Mouse (Mus musculus): ENCODE results near the gene Hyal3. TPM values are rescaled to one million over a fixed set of nuclear protein-coding genes. Genes with fewer than 3 reads are reported as not detected.

Hyal3 gene
- polyA plus RNA-seq, 1 experiment from 2014 or later: 1.7 TPM

DNA sequence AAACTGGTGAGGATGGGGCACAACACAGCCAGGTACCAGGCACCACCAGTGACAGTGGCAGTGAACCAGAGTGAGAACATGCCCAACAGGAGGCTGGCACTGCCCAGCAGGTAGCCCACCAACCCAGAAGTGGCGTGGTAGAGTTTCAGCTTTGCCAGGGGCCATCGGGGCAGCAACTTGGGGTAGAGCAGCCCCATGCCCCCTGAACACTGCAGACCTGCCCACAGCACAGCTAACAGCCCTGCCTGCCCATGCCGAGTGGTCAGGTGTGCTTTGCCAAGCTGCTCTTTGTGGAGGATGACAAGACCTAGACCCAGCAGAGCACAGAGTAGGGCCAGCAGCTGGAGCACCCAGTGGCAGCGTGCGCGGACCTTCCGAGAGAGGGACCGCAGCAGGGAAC is 40.7 kb upstream of the Hyal3 start:
- 95% methylated on average over 8 of the region's 8 CpGs for WGBS
- ATAC-seq (no peak), DNase-seq (ENCODE audit: low spot score) (no peak)
- no peak overlapping the region for H3K9ac ChIP-seq (replicated peaks; ENCODE audit: low read depth)
- H3K27me3 ChIP-seq (replicated peaks; ENCODE audit: insufficient read depth, low read length): no peaks in the 10 kb centered on the region
- H3K4me3 ChIP-seq (ENCODE audit: low read depth, low read length): no peak overlapping the region
- no peak overlapping the region for H3K4me2 ChIP-seq (replicated peaks; ENCODE audit: low read depth, low read length)
- H3K36me3 ChIP-seq (ENCODE audit: insufficient read depth, low read length): peaks cover 28% of the 10 kb centered on the region
- H3K9me3 ChIP-seq (ENCODE audit: low read length): no peaks in the 10 kb centered on the region
- H3K27ac ChIP-seq (ENCODE audit: low read length): no peak overlapping the region
- H3K4me1 ChIP-seq (ENCODE audit: insufficient read depth, low read depth, low read length): peaks cover 32% of the 10 kb centered on the region; the same call in 1 of the 2 replicates
- TF ChIP-seq EP300 (IDR thresholded peaks at IDR 0.05) (no peak), CTCF (IDR thresholded peaks at IDR 0.05) (no peak)

GRCm38 (mm10) chr9:107540420-107540819 is 40.2 kb upstream of the Hyal3 start:
- TF ChIP-seq CTCF (IDR thresholded peaks at IDR 0.05): no peak
- TF ChIP-seq EP300 (IDR thresholded peaks at IDR 0.05): no peak
- H3K27me3 ChIP-seq (replicated peaks; ENCODE audit: insufficient read depth, low read length): no peaks in the 10 kb centered on the region
- H3K9ac ChIP-seq (replicated peaks; ENCODE audit: low read depth): no peak overlapping the region
- no peak overlapping the region for H3K4me2 ChIP-seq (replicated peaks; ENCODE audit: low read depth, low read length)
- H3K27ac ChIP-seq (ENCODE audit: low read length): no peak overlapping the region
- DNase-seq (ENCODE audit: low spot score): no peak
- H3K4me3 ChIP-seq (ENCODE audit: low read depth, low read length): no peak overlapping the region
- no peak for ATAC-seq
- H3K4me1 ChIP-seq (ENCODE audit: insufficient read depth, low read depth, low read length): peaks cover 28% of the 10 kb centered on the region; the same call in 1 of the 2 replicates
- no peaks in the 10 kb centered on the region for H3K9me3 ChIP-seq (ENCODE audit: low read length)
- WGBS: 53% methylated on average over 4 of the region's 4 CpGs
- H3K36me3 ChIP-seq (ENCODE audit: insufficient read depth, low read length): peaks cover 28% of the 10 kb centered on the region

DNA sequence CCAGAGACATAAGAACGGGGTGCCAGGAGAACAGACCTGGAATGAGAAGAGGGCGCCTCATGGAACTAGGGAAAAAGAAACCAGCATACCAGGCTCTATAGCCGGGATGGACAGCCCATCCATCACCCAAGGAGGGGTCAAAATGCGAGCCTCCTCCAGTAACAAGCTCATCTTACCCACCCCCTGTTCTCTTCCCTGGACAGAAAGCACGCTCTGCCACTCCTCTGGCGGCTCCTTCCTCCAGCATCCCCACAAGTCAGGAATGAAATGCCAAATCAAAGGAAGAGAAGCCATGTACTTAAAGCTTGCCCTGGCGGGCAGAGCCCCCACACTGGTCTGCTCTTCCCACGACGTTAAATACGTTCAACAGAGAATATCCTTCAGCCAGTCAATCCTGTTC is 39.6 kb upstream of the Hyal3 start:
- H3K27me3 ChIP-seq (replicated peaks; ENCODE audit: insufficient read depth, low read length): no peaks in the 10 kb centered on the region
- no peaks in the 10 kb centered on the region for H3K9me3 ChIP-seq (ENCODE audit: low read length)
- TF ChIP-seq EP300 (IDR thresholded peaks at IDR 0.05) (no peak), CTCF (IDR thresholded peaks at IDR 0.05) (no peak)
- peak overlapping the region; percentile 60 for H3K4me2 ChIP-seq (replicated peaks; ENCODE audit: low read depth, low read length)
- no peak overlapping the region for H3K27ac ChIP-seq (ENCODE audit: low read length)
- no peak overlapping the region for H3K9ac ChIP-seq (replicated peaks; ENCODE audit: low read depth)
- H3K4me3 ChIP-seq (ENCODE audit: low read depth, low read length): no peak overlapping the region
- peaks cover 22% of the 10 kb centered on the region; the same call in 1 of the 2 replicates for H3K4me1 ChIP-seq (ENCODE audit: insufficient read depth, low read depth, low read length)
- 22% methylated on average over 10 of the region's 10 CpGs for whole genome bisulfite sequencing
- no peak for DNase-seq (ENCODE audit: low spot score)
- no peak for ATAC-seq
- H3K36me3 ChIP-seq (ENCODE audit: insufficient read depth, low read length): peaks cover 28% of the 10 kb centered on the region

DNA sequence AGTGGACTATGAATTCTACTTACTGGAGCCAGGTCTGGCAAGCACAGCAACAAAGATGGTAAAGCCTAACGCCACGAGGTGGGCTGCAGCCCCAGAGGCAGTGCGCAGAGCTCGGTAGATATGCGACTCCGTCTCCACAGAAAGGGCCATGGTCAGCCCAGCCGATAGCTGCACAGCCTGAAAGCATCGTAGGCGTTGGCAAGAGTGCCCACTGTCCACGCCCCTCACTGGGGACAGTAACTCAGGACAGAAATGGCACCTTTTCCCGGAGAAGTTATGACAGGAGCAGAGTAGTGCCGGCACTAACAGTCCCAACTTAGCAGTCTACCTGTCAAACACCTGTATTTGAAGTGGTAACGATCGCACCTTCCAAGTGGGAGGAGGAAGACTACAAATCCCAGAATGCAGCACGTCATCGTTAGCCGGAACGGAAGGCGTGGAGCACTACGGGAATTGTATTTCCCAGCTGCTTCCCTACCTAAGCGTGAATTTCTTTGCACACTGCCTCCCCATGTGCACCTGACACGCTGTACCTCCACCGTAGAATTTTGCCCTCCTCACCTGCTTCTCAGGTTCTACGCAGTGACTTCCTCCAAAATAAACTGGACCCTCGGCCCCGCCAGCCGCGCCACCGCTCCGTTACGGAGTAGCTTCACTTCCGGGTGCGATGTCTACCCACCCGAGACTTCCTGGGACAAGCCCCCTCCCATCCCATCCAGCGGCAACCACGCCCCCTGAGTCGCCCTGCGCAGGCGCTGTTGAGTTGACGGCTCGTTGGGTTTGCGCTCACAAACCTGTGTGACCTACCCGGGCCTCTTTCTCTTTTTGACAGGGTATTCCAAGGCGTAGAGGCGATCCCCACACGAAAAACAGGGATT is 38.9 kb upstream of the Hyal3 start, which contains the start of the genes Cyb561d2 and Nprl2:
Gene Cyb561d2 (minus strand): TSS at position 720 of the 878 bp plus-strand sequence.
Gene Nprl2 (plus strand): TSS at position 753 of the 878 bp plus-strand sequence.
- H3K4me2 ChIP-seq (replicated peaks; ENCODE audit: low read depth, low read length): peak within 1 kb of the TSS; percentile 60
- WGBS: under 1% methylated on average over 46 of the region's 46 CpGs
- H3K4me3 ChIP-seq (ENCODE audit: low read depth, low read length): peak within 1 kb of the TSS; percentile 70
- H3K27ac ChIP-seq (ENCODE audit: low read length): 0 out of 2 replicates have a peak within 1 kb of the TSS, but pooled peaks have one; percentile 22
- TF ChIP-seq CTCF (IDR thresholded peaks at IDR 0.05): no peak; the same call in 1 of the 2 replicates
- no peak for TF ChIP-seq EP300 (IDR thresholded peaks at IDR 0.05)
- H3K9ac ChIP-seq (replicated peaks; ENCODE audit: low read depth): peak within 1 kb of the TSS; percentile 37
- H3K36me3 ChIP-seq (ENCODE audit: insufficient read depth, low read length): peaks cover 28% of the 10 kb centered on the region
- no peaks in the 10 kb centered on the region for H3K27me3 ChIP-seq (replicated peaks; ENCODE audit: insufficient read depth, low read length)
- H3K9me3 ChIP-seq (ENCODE audit: low read length): no peaks in the 10 kb centered on the region
- DNase-seq (ENCODE audit: low spot score): peak; percentile 96
- peaks cover 16% of the 10 kb centered on the region; the same call in 1 of the 2 replicates for H3K4me1 ChIP-seq (ENCODE audit: insufficient read depth, low read depth, low read length)
- ATAC-seq: peak; percentile 92

DNA sequence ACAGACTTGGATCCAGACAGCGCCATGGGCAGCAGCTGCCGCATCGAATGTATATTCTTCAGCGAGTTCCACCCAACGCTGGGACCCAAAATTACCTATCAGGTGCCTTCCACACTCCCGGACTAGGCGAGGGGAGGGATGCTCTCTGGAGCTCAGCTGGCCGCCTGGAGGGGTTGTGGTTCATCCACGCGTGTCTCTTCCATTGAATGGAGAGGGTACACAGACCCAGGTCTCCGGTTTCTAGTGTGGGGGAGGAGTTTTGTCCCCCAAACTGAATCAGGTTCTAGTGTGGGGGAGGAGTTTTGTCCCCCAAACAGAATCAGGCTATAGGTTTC is 38.3 kb upstream of the Hyal3 start:
- H3K4me3 ChIP-seq (ENCODE audit: low read depth, low read length): peak overlapping the region; percentile 70
- H3K36me3 ChIP-seq (ENCODE audit: insufficient read depth, low read length): peaks cover 28% of the 10 kb centered on the region
- H3K4me1 ChIP-seq (ENCODE audit: insufficient read depth, low read depth, low read length): peaks cover 13% of the 10 kb centered on the region
- peak overlapping the region; percentile 37 for H3K9ac ChIP-seq (replicated peaks; ENCODE audit: low read depth)
- no peak overlapping the region for H3K27ac ChIP-seq (ENCODE audit: low read length)
- TF ChIP-seq EP300 (IDR thresholded peaks at IDR 0.05) (no peak), CTCF (IDR thresholded peaks at IDR 0.05) (no peak)
- under 1% methylated on average over 11 of the region's 11 CpGs for WGBS
- H3K4me2 ChIP-seq (replicated peaks; ENCODE audit: low read depth, low read length): peak overlapping the region; percentile 60
- no peaks in the 10 kb centered on the region for H3K27me3 ChIP-seq (replicated peaks; ENCODE audit: insufficient read depth, low read length)
- H3K9me3 ChIP-seq (ENCODE audit: low read length): no peaks in the 10 kb centered on the region
- no peak for DNase-seq (ENCODE audit: low spot score)
- ATAC-seq: peak; percentile 0; the same call in 1 of the 2 replicates

DNA sequence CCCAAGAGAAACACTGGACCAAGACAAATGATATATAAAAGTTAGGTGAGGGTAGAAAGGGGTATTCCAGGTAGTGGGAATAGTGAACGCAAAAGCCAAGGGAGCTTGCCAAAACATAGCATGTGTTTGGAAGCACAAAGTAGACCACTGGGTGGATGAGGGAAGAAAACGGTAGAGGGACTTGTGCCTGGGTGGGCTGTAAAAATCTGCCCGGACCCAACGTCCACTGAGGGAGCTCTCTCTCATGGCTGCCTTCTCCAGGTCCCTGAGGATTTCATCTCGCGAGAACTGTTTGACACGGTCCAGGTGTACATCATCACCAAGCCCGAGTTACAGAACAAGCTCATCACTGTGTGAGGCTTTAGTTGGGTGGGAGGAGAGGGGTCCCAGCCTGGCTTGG is 37.9 kb upstream of the Hyal3 start:
- no peak for TF ChIP-seq CTCF (IDR thresholded peaks at IDR 0.05)
- no peak for TF ChIP-seq EP300 (IDR thresholded peaks at IDR 0.05)
- peak overlapping the region; percentile 70 for H3K4me3 ChIP-seq (ENCODE audit: low read depth, low read length)
- no peaks in the 10 kb centered on the region for H3K9me3 ChIP-seq (ENCODE audit: low read length)
- DNase-seq (ENCODE audit: low spot score) (no peak), ATAC-seq (no peak)
- whole genome bisulfite sequencing: 26% methylated on average over 8 of the region's 8 CpGs
- H3K27me3 ChIP-seq (replicated peaks; ENCODE audit: insufficient read depth, low read length): no peaks in the 10 kb centered on the region
- H3K27ac ChIP-seq (ENCODE audit: low read length): no peak overlapping the region
- H3K4me1 ChIP-seq (ENCODE audit: insufficient read depth, low read depth, low read length): peaks cover 14% of the 10 kb centered on the region
- peak overlapping the region; percentile 37; the same call in 1 of the 2 replicates for H3K9ac ChIP-seq (replicated peaks; ENCODE audit: low read depth)
- H3K4me2 ChIP-seq (replicated peaks; ENCODE audit: low read depth, low read length): peak overlapping the region; percentile 60
- peaks cover 28% of the 10 kb centered on the region for H3K36me3 ChIP-seq (ENCODE audit: insufficient read depth, low read length)

All from lung, postnatal 0 days (tissue).